Mouse (Mus musculus) brain, adult 2 months (tissue): ENCODE results near the gene Thap4.
A peak's percentile ranks its signal among the peaks of the same experiment; 100 is the strongest.
"Not testable (repeated sequence)": the region's sequence is repeated elsewhere in the genome, so short reads cannot be mapped to it uniquely, and the experiment has no call there.

Source experiments
- DNase-seq: peaks from one replicate; pipeline ENCODE4 v3.0.0; 2011; ENCODE audit warnings: low read depth, low spot score

Thap4 gene

DNA sequence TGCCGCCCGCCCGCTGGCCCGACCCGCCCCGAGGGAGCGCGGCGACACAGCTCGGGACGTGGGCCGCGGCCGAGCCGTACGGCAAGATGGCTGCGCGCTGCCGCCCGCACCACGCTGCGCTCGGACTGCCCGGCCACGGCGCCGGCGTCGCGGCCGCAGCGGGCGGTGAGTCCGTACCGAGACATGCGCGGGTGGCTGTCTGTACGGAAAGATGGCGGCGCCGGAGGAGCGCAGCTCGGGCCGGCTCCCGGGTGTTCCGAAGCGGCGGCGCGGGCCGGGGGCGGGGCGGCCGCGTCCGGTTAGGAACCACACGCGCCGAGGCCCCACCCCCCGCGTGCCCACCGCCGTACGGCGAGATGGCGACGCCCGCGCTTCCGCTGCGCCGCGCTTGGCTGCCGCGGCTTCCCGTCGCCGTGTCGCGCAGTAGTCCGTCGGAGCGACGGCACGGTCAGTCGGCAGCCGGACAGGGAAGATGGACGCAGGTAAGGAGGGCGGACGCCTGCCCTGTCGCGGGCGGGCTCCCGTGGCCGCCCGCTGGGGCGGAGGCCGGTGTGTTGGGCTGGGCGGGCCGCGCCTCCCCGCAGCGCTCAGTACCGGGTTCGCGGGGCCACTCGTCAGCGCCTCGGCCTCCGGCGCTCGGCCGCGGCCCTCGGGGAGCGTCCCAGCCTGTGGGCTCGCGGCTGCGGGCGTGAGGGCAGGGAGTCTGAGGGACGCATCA lies at the start of gene Thap4:
TSS of gene Thap4 (minus strand) at position 292 of the 718 bp plus-strand sequence.
- DNase-seq: peak; percentile 98

DNA sequence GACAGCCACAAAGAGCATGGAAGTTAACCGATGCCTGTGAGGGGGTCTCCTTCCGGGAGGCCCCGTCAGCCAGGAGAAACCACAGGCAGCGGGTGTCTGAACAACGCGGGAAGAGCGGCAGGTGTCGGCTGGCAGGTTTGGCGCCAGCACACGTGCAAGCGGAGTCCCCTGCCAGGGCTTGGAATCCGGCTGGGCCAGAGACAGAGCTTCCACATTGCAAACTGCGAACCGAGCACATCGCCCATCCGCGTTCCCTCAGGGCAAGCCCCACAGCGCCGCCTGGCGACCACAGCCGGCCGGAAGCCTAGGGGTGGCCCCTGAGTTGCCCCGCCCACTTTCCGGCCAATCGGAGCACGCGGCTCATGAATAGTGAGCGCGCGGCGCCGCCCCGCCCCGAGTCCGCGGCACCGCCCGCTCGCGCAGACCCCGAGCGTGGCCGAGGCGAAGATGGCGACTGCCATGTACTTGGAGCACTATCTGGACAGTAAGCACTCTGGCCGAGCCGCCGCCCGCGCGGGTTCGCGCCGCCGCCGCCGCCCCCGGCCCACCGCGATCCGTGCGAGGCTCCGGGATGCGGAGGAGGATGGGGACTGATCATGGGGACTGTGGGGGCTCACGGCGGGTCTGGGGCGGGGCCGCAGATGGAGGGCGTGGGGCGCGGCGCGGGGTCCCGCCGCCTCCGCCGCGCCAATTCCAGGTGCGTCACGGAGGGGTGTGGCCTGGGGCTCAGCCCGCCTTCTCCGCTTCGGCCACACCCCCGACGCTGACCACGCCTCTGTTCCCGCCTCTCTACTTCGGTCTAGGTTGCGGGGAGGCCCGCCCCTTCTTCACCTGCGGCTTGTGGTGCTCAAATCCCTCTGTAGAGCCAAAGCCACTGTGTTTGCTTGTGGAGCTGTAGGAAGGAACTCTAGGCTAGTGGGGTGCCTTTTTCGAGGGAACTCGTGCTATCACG lies 49.2 kb upstream of the Thap4 start, which contains the start of gene Ing5:
TSS of gene Ing5 (plus strand) at position 410 of the 952 bp plus-strand sequence.
- peak; percentile 99 for DNase-seq

DNA sequence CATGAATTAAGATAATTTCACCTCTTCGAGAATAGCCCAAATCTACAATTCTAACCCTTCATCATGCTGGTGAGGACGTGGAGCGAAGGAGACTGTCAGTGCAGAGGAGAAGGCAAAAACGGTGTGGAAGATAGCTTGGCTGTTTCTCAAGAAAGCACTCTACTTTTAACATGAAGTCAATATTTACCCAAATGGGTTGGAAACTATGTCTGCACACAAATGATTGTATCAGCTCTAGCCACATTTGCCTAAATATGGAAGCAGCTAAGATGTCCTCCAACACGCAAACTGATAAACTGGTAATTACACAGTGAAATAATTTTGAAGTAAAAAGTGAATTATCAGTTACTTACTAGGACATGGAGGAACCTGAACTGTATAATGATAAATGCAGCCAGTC lies 48.1 kb upstream of the Thap4 start:
- no peak for DNase-seq

DNA sequence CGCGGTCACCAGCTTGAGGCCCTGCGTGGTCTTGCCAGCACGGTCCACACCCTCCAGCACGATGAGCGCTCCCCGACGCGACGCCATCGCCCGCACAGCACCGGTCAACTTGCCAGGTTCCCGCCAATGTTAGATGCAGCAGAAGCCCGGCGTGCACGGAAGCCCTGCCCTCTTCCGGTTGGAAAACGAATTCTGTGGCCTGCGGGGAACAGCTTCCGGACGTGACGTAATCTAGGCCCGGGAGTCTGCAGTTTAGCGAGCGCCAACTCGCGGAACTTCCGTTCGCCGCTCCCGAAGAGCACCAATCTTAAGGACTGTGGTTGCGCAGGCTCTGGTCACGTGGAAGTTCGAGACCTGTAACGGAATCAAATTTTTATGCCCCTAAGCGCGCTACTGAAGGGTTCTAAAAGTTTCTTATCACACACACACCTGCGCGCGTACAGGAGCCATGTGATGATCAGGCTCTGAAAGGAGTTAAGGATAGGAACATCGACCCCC lies 47.1 kb upstream of the Thap4 start, which contains the start of gene Dtymk:
TSS of gene Dtymk (minus strand) at position 194 of the 498 bp plus-strand sequence.
- DNase-seq: peak; percentile 99

DNA sequence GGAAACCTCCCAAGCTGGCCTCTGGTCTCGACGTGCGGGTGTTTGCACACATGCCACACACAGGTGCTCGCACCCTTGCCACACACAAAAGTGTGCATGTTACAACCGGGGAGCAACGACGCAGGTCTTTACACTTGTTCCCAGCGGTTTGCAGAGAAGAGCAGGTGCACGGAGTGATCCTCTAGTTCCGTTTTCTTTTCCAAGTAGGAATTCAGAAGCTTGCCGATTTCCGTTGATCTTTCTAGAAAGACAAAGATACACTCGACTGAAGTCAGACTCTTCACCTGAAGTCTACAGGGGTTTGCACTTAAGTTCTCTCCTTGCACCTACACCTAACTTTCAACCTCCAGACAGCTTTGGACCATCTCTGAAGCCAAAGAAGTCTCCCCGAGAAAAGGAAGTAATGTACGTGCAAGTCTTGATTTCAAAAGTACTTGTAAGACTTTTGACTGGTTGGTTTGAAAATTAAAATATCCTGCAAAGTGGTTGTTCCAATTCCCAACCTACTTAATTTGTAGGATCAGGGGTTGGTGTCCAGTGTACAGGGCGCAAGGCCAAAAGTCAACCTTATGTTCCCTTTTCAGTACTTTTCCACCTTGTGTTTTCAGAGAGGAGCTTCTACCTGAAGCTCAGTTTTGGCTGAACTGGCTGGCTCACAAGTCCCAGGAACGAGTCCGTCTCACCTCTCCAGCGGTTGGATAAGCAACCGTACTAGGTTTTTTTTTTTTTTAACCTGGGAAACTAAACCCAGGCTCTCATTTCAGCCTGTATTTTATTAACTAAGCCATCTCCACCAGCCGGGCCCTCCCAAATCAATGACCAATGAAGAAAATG lies 46.2 kb upstream of the Thap4 start:
- DNase-seq: no peak

DNA sequence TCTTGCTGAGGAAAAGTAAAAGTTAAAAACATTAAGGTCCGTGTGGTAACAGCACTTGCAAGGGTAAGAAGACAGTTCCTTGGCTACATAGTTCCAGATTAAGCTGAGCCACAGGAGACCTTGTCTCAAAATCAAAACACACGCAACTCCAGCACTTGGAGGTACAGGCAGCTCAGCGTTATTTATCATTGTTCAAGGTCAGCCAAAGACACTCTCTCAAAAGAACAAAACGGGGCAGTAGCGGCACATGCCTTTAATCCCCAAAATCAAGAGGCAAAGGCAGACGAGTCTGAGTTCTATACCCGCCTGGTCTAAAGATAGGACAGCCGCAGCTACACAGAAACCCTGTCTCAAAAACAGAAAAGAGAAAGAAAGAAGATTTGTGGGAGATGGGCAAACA lies 41.2 kb upstream of the Thap4 start:
- no peak for DNase-seq

DNA sequence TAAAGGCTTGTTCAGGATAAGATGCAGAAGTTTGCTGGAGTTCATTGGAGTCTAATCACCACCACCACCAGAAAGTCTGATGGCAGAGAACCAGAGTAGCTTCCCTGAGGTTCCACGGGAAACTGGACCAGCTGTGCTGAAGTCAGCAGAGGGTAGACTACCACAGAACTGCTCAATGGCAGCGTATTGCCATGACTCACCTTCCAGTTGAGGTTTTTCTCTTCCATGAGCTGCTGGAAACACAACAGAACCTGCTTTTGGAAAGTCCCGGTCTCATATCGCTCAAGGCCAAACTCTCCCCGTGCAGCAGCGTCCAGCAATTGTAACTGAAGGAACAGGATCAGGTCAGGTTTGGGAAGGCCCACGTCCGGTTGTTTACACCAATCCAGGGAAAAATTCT lies 39.9 kb upstream of the Thap4 start:
- no peak for DNase-seq

DNA sequence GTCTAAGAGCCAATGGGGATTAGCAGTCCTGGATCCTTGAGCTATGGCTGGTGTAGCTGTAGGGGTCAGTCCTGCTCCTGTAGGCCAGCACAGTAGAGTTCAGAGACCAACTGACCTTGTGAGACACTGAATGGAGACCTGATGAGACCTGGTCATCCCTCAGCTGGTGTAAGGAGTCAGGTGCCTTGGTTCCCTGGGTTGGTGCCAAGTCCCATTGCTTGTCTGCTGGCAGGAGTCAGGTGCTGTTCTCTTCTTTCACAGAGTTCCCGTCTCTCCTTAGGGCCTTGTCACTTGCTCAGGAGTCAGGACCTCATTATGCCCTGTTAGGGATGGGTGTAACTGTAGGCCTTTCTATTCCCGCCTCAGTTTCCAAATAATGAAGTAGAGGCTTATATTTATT lies 32.2 kb upstream of the Thap4 start:
- DNase-seq: no peak

DNA sequence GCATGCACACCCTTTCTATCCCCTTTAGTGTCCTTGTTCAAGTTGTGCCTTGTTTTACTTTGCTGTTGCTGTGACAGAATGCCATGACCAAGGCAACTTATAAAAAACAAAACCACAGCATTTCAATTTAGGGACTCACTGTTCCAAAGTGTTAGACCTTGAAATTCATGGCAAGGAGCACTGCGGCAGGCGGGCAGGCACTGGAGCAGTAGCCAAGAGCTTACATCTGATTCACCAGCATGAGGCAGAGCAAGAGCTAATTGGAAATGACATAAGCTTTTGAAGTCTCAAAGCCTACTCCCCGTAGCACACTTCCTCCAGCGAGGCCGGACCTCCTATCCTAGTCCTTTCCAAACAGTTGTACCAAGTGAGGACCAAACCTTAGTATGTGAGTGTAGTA lies 22.0 kb upstream of the Thap4 start:
- no peak for DNase-seq

DNA sequence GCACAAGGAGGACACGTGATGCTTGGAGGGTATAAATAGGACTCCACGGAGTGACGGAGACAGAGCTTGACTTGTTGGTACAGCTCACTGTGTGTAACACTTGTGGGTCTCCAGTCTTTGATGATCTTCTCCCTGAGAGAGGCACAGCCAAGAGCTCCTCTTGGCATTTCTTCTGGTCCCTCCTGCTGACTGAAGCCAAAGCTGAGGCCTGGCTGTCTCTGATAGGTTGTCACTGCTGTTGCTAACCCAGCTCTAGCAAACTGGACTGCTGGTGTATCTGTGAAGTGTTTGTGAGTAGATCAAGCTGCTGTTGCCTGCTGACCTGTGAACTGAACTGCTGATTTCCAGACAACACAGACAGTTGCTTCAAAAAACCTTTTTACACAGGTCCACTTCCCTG lies 15.2 kb upstream of the Thap4 start:
- DNase-seq: no peak

DNA sequence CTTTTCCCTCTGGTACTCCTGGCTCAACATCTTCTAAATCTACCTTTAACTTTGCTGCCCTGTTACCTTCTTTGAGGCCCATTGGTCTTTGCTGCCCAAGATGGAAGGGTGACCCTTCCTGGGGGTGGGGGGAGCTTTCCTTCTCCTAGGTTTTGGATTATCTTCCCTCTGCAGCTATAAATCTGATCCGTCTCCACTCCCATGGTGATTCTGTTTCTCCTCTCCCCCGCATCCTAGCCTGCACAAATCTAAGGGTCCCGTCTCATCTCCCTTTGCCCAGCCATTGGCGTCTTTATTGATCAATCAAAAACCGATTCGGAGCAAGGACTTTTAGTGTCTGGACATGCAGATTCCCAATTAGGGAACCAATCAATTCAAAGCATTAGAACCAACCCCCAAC lies 12.9 kb upstream of the Thap4 start:
- DNase-seq: no peak

DNA sequence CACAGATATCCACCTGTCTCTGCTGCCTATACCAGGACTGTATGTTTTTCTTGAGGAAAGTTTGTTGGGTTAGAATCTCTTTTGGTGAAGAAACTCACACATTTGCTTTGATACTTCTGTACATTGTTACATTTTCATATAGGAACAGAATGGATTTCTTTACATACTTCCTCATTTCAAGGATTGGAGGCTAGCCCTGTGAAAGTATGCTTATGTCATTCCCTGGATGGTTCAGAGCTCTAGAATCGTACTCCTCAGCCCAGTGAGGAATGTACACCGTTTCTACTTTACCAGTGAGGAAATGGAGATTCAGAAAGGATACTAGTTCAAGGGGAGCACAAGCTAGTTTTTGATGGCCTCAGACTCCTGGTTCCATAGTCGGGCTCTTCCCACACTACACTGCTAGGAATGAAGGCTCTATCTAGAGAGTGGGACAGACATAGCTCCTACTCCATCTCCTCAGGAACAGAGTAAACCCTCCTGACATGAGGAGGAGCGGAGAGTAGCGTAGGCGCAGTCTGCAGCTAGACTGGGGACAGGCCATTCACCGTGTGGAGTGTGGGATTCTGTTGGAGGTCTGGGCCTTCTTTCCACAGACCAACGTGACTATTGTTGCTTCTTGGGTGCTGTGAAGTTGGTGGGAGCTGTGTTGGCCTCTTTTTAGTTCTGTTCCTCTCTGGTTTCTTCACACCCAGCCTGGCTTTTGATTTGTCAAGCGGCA lies 10.4 kb upstream of the Thap4 start:
- DNase-seq: peak; percentile 35

DNA sequence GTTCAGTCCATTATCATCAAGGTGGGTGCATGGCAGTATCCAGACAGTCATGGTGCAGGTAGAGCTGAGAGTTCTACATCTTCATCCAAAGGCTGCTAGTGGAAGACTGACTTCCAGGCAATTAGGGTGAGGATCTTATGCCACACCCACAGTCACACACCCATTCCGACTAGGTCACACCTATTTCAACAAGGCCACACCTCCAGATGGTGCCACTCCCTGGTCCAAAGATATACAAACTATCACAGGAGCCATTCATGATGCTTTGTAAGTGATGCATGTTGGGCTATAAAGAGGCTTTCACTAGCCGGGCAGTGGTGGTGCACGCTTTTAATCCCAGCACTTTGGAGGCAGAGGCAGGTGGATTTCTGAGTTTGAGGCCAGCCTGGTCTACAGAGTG lies 8.9 kb upstream of the Thap4 start:
- not testable (repeated sequence) for DNase-seq

DNA sequence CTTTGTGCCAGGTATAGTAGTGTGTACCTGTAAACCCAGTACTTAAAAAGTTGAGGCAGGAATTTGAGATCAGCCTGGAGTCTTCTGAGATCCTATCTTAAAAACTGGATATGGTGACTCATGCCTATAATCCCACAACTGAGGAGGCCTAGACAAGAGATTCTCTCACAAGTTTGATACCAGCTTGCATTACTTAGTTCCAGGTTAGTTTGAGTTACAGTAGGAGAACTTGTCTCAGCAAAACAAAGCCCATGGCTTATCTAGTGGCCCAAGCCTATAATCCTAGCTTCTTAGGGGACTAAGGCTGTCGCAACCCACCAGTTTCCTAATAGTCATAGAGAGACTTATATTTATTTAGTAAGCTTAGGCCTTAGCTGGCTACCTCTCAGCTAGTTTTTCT lies 5.4 kb upstream of the Thap4 start:
- DNase-seq: no peak

DNA sequence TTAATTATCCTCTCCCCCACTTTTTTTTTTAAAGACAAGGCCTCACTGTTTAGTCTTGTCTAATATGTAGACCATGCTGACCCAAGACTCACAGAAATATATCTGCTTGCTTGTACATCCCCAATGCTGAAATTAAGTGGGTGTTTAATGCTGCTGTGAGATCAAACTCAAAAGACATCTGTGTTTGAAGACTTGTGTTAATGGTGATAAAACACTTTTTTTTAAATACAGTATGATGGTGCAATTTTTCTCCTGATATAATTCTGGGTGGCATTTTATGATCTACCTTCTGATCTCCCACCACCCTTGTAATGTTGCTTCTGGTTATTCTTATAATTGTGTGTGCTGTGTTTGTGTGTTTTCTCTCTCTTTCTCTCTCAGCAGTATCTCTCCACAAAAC lies 1.5 kb upstream of the Thap4 start:
- DNase-seq: no peak

DNA sequence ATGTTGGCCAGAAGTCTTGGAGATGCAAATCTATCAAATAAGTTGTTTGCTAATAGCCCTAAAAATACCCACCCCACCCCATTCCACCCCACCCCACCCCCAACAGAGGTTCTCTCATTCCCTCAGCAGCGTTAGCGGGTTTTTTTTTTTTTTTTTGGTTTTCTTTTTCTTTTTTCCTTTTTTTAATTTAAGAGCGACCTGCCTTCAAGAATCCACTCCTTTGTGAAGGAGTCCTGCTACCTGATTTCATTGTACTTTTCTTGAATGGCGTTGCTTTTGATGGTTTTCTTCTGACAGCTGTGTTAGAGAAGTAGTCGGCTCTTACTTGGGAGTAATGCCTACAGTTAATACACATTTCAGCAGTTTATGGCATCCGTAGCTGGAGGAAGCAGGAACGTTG lies 954 bp upstream of the Thap4 start:
- no peak for DNase-seq

DNA sequence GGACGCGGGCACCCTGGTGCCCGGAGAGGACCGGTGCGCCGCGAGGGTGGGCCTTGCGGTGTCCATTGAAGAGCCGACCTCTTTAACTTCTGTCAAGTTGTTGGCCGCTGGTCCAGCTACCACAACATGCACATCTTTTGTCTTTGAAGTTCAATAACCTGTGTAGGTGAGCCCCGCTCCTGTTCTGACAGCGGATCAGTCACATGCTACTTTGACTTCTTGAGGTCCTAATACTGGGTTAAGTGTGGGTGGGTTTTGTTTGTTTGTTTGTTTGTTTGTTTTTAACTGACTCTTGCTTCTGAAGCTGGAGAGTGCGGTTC lies 587 bp upstream of the Thap4 start:
- no peak for DNase-seq

DNA sequence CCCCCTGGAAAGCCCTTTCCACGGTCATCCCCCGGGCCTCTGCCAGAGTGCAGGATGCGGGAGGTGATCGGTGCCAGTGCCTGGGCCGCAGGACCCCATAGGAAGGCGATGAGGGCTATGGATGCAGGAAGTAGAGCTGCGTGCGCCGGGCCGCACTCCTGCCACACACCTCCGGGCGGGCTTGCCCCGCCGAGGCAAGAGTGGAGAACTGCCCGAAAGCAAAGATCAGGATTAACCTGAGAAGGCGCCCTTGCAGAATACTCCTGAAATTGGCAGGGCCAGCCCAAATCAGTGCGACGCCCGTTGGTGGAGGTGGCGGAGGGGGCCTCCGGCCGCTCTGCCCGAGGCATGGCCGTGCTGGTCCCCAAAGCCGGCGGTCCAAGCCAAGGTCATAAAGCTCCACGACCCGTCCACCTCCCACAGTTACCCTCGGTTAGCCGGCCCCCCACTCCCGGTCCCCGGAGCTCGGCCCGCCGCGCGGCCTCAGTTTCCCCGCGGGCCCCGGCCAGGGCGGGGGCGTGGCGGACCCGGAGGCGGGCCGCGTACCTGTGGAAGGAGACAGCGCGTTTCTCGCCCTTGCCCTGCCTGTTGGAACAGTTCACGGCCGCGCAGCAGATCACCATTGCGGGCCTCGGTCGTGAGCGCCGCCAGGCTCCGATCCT lies 622 bp downstream of the Thap4 start:
- peak; percentile 20 for DNase-seq

DNA sequence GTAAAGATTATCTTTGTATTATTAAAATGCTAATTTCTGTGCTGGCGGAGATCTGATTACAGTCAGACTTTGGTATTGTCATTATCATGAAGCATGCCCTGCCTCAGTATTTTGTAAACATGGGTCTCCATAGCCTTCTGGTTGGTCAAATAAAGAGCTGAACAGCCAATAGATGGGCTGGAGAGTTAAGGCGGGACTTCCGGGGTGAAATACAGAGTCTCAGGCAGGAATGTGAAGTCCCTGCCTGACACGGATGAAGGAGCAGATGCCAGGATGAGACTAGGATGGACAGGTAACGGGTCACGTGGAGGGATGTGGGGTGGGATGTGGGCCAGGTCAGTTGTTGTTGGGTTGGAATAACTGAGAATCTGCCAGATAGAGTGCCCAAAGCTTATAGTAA lies 3.4 kb downstream of the Thap4 start, which contains the start of gene Atg4b:
TSS of gene Atg4b (plus strand) at position 211 of the 400 bp plus-strand sequence.
- no peak for DNase-seq

DNA sequence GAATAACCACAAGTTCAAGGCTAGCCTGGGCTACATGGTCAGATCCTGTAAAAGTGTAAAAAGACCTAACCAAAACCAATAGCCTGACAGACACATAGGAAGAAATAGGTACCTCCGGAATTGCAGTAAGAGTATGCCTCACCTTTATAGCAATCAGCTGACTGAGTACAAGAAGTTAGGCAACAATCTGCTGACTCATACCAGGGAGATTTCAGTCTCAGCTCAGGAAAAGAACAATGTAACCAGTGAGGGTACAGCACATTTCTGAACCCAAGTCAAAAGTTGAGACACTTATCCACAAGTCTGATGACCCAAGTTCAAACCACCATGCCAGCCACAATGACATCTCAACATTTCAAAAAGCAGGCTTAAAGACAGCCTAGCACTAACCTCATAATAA lies 6.1 kb downstream of the Thap4 start:
- DNase-seq: no peak
